Comparison of ENCODE assay signal across 8 mouse cellular contexts in genomic region chr2:152414591-152415165, GRCm38 (mm10). TPM values are rescaled to one million over a fixed set of nuclear protein-coding genes. Genes with fewer than 3 reads are reported as not detected.
DNase-seq lines count a peak whose midpoint lies in the region; ATAC-seq and TF ChIP-seq lines count a peak whose summit lies in the region.

Zcchc3 (minus strand) TSS chr2:152415027.

- under 1% methylated on average over 65 of the region's 65 CpGs for WGBS in hindbrain, embryonic 10.5 days
- under 1% methylated on average over 61 of the region's 65 CpGs for WGBS in lung, adult 2 months

- H3K4me3 ChIP-seq in hindbrain, embryonic 10.5 days, result peak within 1 kb of the TSS; percentile 97
- peak within 1 kb of the TSS; percentile 87 for H3K4me3 ChIP-seq in lung, adult 2 months (replicated peaks; ENCODE audit: extremely low read depth, low read depth, low read length)

- 0 out of 2 replicates have a peak, but pooled peaks cover 7% of the 10 kb centered on the region for H3K36me3 ChIP-seq in hindbrain, embryonic 10.5 days

- H3K27ac ChIP-seq in hindbrain, embryonic 10.5 days, result peak within 1 kb of the TSS; percentile 100

- peak; percentile 57 for TF ChIP-seq POLR2A in lung, adult 2 months (IDR thresholded peaks at IDR 0.05; ENCODE audit: borderline replicate concordance, extremely low read depth, low read depth, low read length)

- peak; percentile 39; the same call in 1 of the 2 replicates for ATAC-seq in neutrophil, adult 5-6 weeks (ENCODE audit: extremely low read depth, insufficient number of reproducible peaks, low FRiP score, poor library complexity, severe bottlenecking)

- TF ChIP-seq CTCF in lung, adult 2 months (IDR thresholded peaks at IDR 0.05; ENCODE audit: insufficient read depth, low read length), result no peak

- H3K4me1 ChIP-seq in hindbrain, embryonic 10.5 days (replicated peaks), result peaks cover 47% of the 10 kb centered on the region
- H3K4me1 ChIP-seq in lung, adult 2 months (ENCODE audit: control insufficient read depth, insufficient read depth, low read length), result peaks cover 6% of the 10 kb centered on the region; the same call in 1 of the 2 replicates

- H3K27me3 ChIP-seq in hindbrain, embryonic 10.5 days (ENCODE audit: insufficient read depth, poor library complexity, severe bottlenecking), result no peaks in the 10 kb centered on the region

- DNase-seq in R1 (ENCODE audit: low read depth, low spot score), result peak; percentile 95
- DNase-seq in cerebellum, postnatal 14 days, result peak; percentile 91 to 92
- peak; percentile 81 to 87 for DNase-seq in frontal cortex, postnatal 10 days (ENCODE audit: low spot score in 2 of 2)
- DNase-seq in hindbrain, embryonic 10.5 days (ENCODE audit: low spot score), result peak; percentile 92
- peak; percentile 59 for DNase-seq in layer of hippocampus, adult 9-10 months (ENCODE audit: low spot score)
- DNase-seq in lung, adult 2 months, result peak; percentile 87
- DNase-seq in testis, postnatal 10 days (ENCODE audit: low spot score), result peak; percentile 92

- peaks cover 9% of the 10 kb centered on the region for H3K9me3 ChIP-seq in hindbrain, embryonic 10.5 days

RNA-seq across cellular contexts. Expression of gene Zcchc3, which starts in this region (rescaled TPM):
- 45.9 and 47.9 TPM in 2 replicates for polyA plus RNA-seq in hindbrain, embryonic 10.5 days (2016; fragmentation: Nextera tagmentation; extraction: Ambion mirVana)
- 5.1 and 5.8 TPM in 2 replicates for polyA plus RNA-seq in lung, adult 2 months (2012; rRNA removed)
- total RNA-seq in neutrophil, adult 5-6 weeks (2017), result 0.98 and 1.5 TPM in 2 replicates

Comparison
In these comparisons a context has a peak if more than half of its experiments do, and no peak if none do; other contexts are left out.
1. Peak in every context shown above with its lines: DNase-seq, ATAC-seq, H3K4me3 ChIP-seq and H3K27ac ChIP-seq.